Mouse (Mus musculus) brain, embryonic 14.5 days (tissue): ENCODE measurements around the gene Prss44.

Source experiments
- CTCF ChIP-seq: fragments of 200-500 bp; IDR thresholded peaks from 2 replicates; pipeline ENCODE4 v1.5.1; 2012; ENCODE audit warnings: inconsistent platforms, mild to moderate bottlenecking, moderate library complexity, borderline replicate concordance; ENCODE audit not compliant: insufficient read depth, insufficient read length; ENCODE audit errors: extremely low read depth
- POLR2A ChIP-seq: fragments of 200-500 bp; IDR thresholded peaks from 2 replicates; pipeline ENCODE4 v1.6.1; 2012; ENCODE audit warnings: mild to moderate bottlenecking, inconsistent platforms, borderline replicate concordance; ENCODE audit not compliant: poor library complexity, insufficient read depth, insufficient read length, severe bottlenecking; ENCODE audit errors: extremely low read depth

GRCm38 (mm10) chr9:110778559-110778958 lies 35.2 kb upstream of the Prss44 start:
- TF ChIP-seq CTCF: no peak
- TF ChIP-seq POLR2A: no peak
